Mouse (Mus musculus): ENCODE data around the gene Gm42372. TPM values are rescaled to one million over a fixed set of nuclear protein-coding genes. Genes with fewer than 3 reads are reported as not detected.
"Not testable (repeated sequence)": the region's sequence is repeated elsewhere in the genome, so short reads cannot be mapped to it uniquely, and the experiment has no call there.

Gene Gm42372
- polyA plus RNA-seq, 1 experiment from 2014 or later = 0.28 TPM

GRCm38 (mm10) chr7:16948923-16949458 is 33.9 kb upstream of the Gm42372 start:
- peaks cover 49% of the 10 kb centered on the region for H3K4me1 ChIP-seq (replicated peaks)
- no peak for ATAC-seq
- no peak overlapping the region for H3K27ac ChIP-seq
- H3K4me3 ChIP-seq (replicated peaks) = no peak overlapping the region
- H3K27me3 ChIP-seq (replicated peaks) = peaks cover 39% of the 10 kb centered on the region
- no peak overlapping the region for H3K9ac ChIP-seq
- no peaks in the 10 kb centered on the region for H3K9me3 ChIP-seq
- no peak overlapping the region for H3K4me2 ChIP-seq (replicated peaks)
- 72% methylated on average over 8 of the region's 8 CpGs for WGBS
- H3K36me3 ChIP-seq = no peaks in the 10 kb centered on the region

DNA sequence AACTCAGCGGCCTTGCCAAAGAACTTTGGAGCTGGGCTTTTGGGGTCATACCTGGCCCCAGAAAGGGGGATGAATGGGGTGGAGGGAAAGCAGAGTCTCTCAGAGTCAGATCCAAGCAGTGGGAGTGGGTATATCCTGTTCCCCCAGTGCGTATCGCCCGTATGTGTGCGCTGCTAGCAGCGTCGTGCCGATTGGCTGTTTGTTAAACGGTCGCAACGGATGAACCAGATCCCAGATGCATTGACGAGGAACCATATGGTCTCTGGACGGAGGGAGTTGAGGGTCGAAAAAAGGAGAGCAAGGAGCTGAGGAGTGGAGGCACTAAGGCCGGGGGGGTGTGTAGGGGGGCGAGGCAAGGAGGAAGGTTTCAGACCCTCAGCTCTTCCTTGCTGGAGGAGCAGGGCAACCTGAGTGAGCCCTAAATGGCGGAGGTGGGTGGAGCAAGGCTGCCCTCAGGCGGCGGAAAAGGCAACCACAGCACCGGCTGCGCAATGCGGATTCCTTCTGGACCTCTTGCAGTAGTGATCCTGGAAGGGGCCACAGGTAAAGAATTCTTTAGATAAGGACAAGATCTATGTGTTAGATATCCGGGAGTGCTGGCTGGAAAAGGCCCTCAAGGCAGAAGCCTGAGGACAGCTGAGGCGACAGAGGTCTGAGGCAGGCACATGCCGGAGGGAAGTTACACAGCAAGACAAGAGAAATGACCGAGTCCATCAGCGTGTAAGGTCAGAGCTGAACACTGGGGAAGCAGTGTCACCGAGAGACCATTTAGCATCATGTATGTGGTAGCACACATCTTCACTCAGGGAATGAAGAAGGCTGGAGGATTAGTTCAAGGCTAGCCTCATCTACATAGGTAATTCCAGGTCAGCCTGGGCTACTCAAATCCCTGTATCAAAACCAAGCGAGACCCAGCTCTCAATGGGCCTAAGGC is 32.7 kb upstream of the Gm42372 start:
- Histone ChIP-seq H3K27me3 (replicated peaks) (peaks cover 35% of the 10 kb centered on the region), H3K4me2 (replicated peaks) (peak overlapping the region; percentile 67), H3K36me3 (no peaks in the 10 kb centered on the region), H3K9me3 (no peaks in the 10 kb centered on the region), H3K4me3 (replicated peaks) (peak overlapping the region; percentile 30), H3K4me1 (replicated peaks) (peaks cover 43% of the 10 kb centered on the region), H3K27ac (no peak overlapping the region), H3K9ac (peak overlapping the region; percentile 27)
- WGBS = 10% methylated on average over 29 of the region's 29 CpGs
- ATAC-seq = peak; percentile 48

DNA sequence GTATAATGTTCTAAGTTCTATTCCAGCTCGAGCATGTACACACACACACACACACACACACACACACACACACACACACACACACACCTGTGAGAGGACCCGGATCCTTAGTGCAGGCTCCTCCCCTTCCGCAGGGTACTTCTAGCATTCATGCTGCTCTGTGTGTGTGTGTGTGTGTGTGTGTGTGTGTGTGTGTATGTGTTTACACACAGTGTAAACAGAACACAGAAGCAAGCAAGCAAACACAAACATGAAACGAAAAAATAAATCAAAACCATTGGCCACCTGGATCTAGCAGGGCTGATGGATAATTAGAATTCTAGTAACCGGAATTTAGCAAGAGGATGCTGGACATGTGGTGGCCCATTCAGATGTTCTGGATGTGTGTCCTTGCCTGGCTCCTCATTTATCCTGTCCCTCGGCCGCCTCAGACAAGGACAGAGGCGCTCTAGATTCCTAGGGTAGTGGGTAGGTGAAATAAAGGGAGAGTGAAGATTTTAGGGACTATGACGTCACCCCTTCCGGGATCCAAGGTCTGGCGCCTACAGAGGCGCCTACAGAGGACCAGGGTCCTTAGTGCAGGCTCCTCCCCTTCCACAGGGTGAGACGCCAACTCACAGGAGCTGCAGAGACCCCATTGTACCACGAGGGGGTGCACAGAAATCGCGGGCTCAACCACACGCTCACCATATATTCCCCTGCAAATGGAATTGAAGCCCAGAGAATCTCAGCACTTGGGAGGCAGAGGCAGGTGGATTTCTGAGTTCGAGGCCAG is 31.8 kb upstream of the Gm42372 start:
- WGBS = 22% methylated on average over 18 of the region's 18 CpGs
- Histone ChIP-seq H3K4me3 (replicated peaks) (no peak overlapping the region), H3K4me2 (replicated peaks) (no peak overlapping the region; the same call in 1 of the 2 replicates), H3K9me3 (no peaks in the 10 kb centered on the region), H3K9ac (no peak overlapping the region), H3K27ac (no peak overlapping the region), H3K27me3 (replicated peaks) (peaks cover 26% of the 10 kb centered on the region), H3K36me3 (no peaks in the 10 kb centered on the region), H3K4me1 (replicated peaks) (peaks cover 37% of the 10 kb centered on the region)
- ATAC-seq = peak; percentile 77

GRCm38 (mm10) chr7:16953776-16954175 is 29.1 kb upstream of the Gm42372 start:
- H3K4me1 ChIP-seq (replicated peaks) = peaks cover 12% of the 10 kb centered on the region
- not testable (repeated sequence) for H3K9ac ChIP-seq; ATAC-seq; H3K4me3 ChIP-seq (replicated peaks); H3K27ac ChIP-seq; H3K4me2 ChIP-seq (replicated peaks); H3K9me3 ChIP-seq; H3K36me3 ChIP-seq
- H3K27me3 ChIP-seq (replicated peaks) = peaks cover 11% of the 10 kb centered on the region
- WGBS = 65% methylated on average over 2 of the region's 2 CpGs

GRCm38 (mm10) chr7:16955712-16956111 is 27.2 kb upstream of the Gm42372 start:
- ATAC-seq = no peak
- H3K9me3 ChIP-seq = no peaks in the 10 kb centered on the region
- WGBS = 66% methylated on average over 4 of the region's 4 CpGs

GRCm38 (mm10) chr7:16956410-16957265 is 26.2 kb upstream of the Gm42372 start:
- H3K9me3 ChIP-seq = no peaks in the 10 kb centered on the region
- H3K4me3 ChIP-seq (replicated peaks) = no peak overlapping the region
- H3K36me3 ChIP-seq = no peaks in the 10 kb centered on the region
- no peaks in the 10 kb centered on the region for H3K4me1 ChIP-seq (replicated peaks)
- H3K9ac ChIP-seq = no peak overlapping the region
- no peak overlapping the region for H3K27ac ChIP-seq
- no peak overlapping the region for H3K4me2 ChIP-seq (replicated peaks)
- no peaks in the 10 kb centered on the region for H3K27me3 ChIP-seq (replicated peaks)
- 73% methylated on average over 15 of the region's 15 CpGs for WGBS
- no peak for ATAC-seq

More at GRCm38 (mm10) chr7:16955712-16956111, 27.2 kb upstream of the Gm42372 start:
- H3K27ac ChIP-seq = no peak overlapping the region
- no peaks in the 10 kb centered on the region for H3K36me3 ChIP-seq
- H3K4me2 ChIP-seq (replicated peaks) = no peak overlapping the region
- 0 out of 2 replicates have a peak, but pooled peaks cover 3% of the 10 kb centered on the region for H3K4me1 ChIP-seq (replicated peaks)
- H3K27me3 ChIP-seq (replicated peaks) = no peaks in the 10 kb centered on the region
- H3K4me3 ChIP-seq (replicated peaks) = no peak overlapping the region
- no peak overlapping the region for H3K9ac ChIP-seq

DNA sequence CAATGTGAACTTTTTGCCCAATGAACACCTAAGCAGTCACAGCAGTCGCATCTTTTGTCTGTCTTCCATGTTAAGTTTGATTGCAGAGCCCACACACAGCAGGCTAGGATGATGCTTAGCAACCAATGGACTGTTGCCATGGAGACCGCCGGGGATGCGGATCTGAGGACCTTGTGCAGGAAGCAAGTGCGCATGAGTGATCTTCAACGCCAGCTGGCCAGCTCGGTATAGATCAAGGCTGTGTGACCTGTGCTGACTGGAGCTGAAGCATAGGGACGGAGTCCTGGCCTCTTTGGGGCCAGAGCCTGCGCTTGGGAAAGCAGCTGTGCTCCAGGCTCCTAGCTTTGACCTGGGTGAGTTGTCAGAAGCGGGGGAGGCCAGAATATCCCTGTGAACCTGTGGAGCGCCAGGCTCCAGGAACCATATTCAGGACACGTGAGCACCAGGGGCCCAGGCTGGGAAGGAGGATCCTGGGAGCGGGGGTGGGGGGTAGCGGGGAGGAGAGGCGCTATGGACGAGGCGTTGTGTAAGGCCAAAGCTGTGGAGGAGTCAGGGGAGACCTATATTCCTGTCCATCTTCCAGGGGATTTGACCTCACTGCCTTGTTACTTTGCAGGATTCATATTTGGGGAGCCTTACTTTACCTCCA is 23.2 kb upstream of the Gm42372 start, which contains the start of gene Pnmal1:
Gene Pnmal1, plus strand, starts transcription at position 141 of the 649 bp plus-strand sequence.
- 25% methylated on average over 17 of the region's 17 CpGs for WGBS

GRCm38 (mm10) chr7:16961678-16962077 is 21.2 kb upstream of the Gm42372 start:
- ATAC-seq = peak; percentile 51
- no peak overlapping the region for H3K9ac ChIP-seq
- no peaks in the 10 kb centered on the region for H3K27me3 ChIP-seq (replicated peaks)
- no peaks in the 10 kb centered on the region for H3K4me1 ChIP-seq (replicated peaks)
- no peak overlapping the region for H3K4me3 ChIP-seq (replicated peaks)
- no peaks in the 10 kb centered on the region for H3K9me3 ChIP-seq
- H3K4me2 ChIP-seq (replicated peaks) = no peak overlapping the region
- H3K27ac ChIP-seq = no peak overlapping the region
- 56% methylated on average over 5 of the region's 5 CpGs for WGBS
- H3K36me3 ChIP-seq = no peaks in the 10 kb centered on the region

More for the DNA sequence above, 23.2 kb upstream of the Gm42372 start, which contains the start of gene Pnmal1:
- Histone ChIP-seq H3K4me2 (replicated peaks) (peak within 1 kb of the TSS; percentile 18; the same call in 1 of the 2 replicates), H3K27me3 (replicated peaks) (no peaks in the 10 kb centered on the region), H3K9ac (0 out of 2 replicates have a peak within 1 kb of the TSS, but pooled peaks have one; percentile 5), H3K4me1 (replicated peaks) (no peaks in the 10 kb centered on the region), H3K27ac (no peak within 1 kb of the TSS), H3K9me3 (no peaks in the 10 kb centered on the region), H3K36me3 (no peaks in the 10 kb centered on the region), H3K4me3 (replicated peaks) (no peak within 1 kb of the TSS)
- peak; percentile 52 for ATAC-seq

DNA sequence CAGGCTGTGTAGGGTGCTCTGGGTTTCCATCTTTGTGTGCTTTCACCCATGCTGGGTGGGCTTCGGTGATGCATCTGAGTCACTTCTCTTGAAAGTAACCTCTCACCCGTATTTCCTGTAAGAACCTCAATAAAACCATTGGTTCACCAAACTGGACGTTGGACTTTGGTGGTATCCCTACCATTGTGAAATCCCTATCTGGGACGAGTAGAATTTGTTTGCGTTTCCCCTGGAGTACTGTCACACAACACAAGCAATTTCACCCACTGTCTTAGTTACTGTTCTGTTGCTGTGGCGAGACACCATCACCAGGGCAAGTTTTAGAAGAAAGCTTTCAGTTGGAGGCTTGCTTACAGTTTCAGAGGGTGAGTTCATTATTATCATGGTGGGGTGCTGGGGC is 14.5 kb upstream of the Gm42372 start:
- no peak for ATAC-seq
- no peaks in the 10 kb centered on the region for H3K36me3 ChIP-seq
- 80% methylated on average over 6 of the region's 6 CpGs for WGBS

DNA sequence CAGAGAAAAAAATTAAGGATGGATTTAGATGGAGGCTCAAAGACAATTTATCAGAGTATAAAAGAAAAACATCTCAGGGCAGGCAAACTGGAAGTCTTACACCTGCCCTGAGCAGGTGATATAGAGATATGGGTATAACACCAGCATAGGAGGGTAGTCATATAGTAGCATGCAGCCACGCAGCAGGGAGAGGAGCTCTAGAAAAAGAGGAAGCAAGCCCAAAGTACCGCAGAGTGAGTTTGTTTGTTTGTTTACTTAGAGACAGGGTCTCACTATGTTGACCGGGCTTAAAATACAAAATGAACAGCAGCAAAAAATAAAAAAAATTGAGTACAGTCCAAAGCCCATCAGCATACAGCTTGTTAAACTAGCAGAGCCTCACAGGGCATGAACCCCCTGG is 11.7 kb upstream of the Gm42372 start:
- no peak for ATAC-seq
- Histone ChIP-seq H3K9me3 (no peaks in the 10 kb centered on the region), H3K36me3 (no peaks in the 10 kb centered on the region), H3K9ac (no peak overlapping the region), H3K27me3 (replicated peaks) (no peaks in the 10 kb centered on the region), H3K4me2 (replicated peaks) (no peak overlapping the region), H3K27ac (no peak overlapping the region), H3K4me3 (replicated peaks) (no peak overlapping the region), H3K4me1 (replicated peaks) (no peaks in the 10 kb centered on the region)
- 86% methylated on average over 3 of the region's 3 CpGs for WGBS

More for the DNA sequence above, 14.5 kb upstream of the Gm42372 start:
- Histone ChIP-seq H3K4me1 (replicated peaks) (no peaks in the 10 kb centered on the region), H3K4me2 (replicated peaks) (no peak overlapping the region), H3K27ac (no peak overlapping the region), H3K27me3 (replicated peaks) (no peaks in the 10 kb centered on the region), H3K4me3 (replicated peaks) (no peak overlapping the region), H3K9ac (no peak overlapping the region), H3K9me3 (no peaks in the 10 kb centered on the region)

GRCm38 (mm10) chr7:16974018-16974417 is 8.9 kb upstream of the Gm42372 start:
- H3K36me3 ChIP-seq = no peaks in the 10 kb centered on the region
- H3K27me3 ChIP-seq (replicated peaks) = no peaks in the 10 kb centered on the region
- ATAC-seq = no peak
- no peak overlapping the region for H3K4me3 ChIP-seq (replicated peaks)
- no peaks in the 10 kb centered on the region for H3K4me1 ChIP-seq (replicated peaks)
- no peak overlapping the region for H3K9ac ChIP-seq
- no peak overlapping the region for H3K27ac ChIP-seq
- 65% methylated on average over 6 of the region's 6 CpGs for WGBS
- H3K4me2 ChIP-seq (replicated peaks) = no peak overlapping the region
- no peaks in the 10 kb centered on the region for H3K9me3 ChIP-seq
